Mouse (Mus musculus): ENCODE measurements around the gene Bcat2. TPM values are rescaled to one million over a fixed set of nuclear protein-coding genes. Genes with fewer than 3 reads are reported as not detected.

Bcat2 gene
- total and polyA plus RNA-seq, 2 experiments = 14.7 to 54.5 TPM

GRCm38 (mm10) chr7:45585923-45586322 is 16.0 kb downstream of the Bcat2 start:
- peaks cover 8% of the 10 kb centered on the region; the same call in 1 of the 2 replicates for H3K36me3 ChIP-seq (ENCODE audit: control insufficient read depth, insufficient read depth, low read length)
- no peak overlapping the region for H3K4me3 ChIP-seq (ENCODE audit: insufficient read depth, low read depth, low read length)
- H3K4me1 ChIP-seq (ENCODE audit: control insufficient read depth, insufficient read depth, low read length) = no peaks in the 10 kb centered on the region
- H3K27ac ChIP-seq (replicated peaks; ENCODE audit: insufficient read depth, low read depth, low read length) = no peak overlapping the region
- H3K27me3 ChIP-seq (ENCODE audit: control insufficient read depth, insufficient read depth, low read length) = no peaks in the 10 kb centered on the region
- DNase-seq (ENCODE audit: extremely low read depth, low read depth, low spot score) = no peak
- no peak for TF ChIP-seq CTCF (IDR thresholded peaks at IDR 0.05; ENCODE audit: low read depth, low read length)
- TF ChIP-seq POLR2A (IDR thresholded peaks at IDR 0.05; ENCODE audit: extremely low read depth, insufficient read depth, low read length) = no peak
- no peak overlapping the region for H3K9ac ChIP-seq (ENCODE audit: low read depth, low read length)
- H3K79me2 ChIP-seq (ENCODE audit: control insufficient read depth, insufficient read depth, low read length) = no peaks in the 10 kb centered on the region
- WGBS = 96% methylated on average over 6 of the region's 6 CpGs

GRCm38 (mm10) chr7:45587631-45588592 is 18.0 kb downstream of the Bcat2 start:
- DNase-seq (ENCODE audit: extremely low read depth, low read depth, low spot score) = no peak
- H3K27ac ChIP-seq (replicated peaks; ENCODE audit: insufficient read depth, low read depth, low read length) = no peak overlapping the region

GRCm38 (mm10) chr7:45589173-45589572 is 19.2 kb downstream of the Bcat2 start:
- no peak overlapping the region for H3K9ac ChIP-seq (ENCODE audit: low read depth, low read length)
- peaks cover 2% of the 10 kb centered on the region; the same call in 1 of the 2 replicates for H3K36me3 ChIP-seq (ENCODE audit: control insufficient read depth, insufficient read depth, low read length)
- WGBS = 10% methylated on average over 19 of the region's 19 CpGs
- peak; percentile 96 for DNase-seq (ENCODE audit: extremely low read depth, low read depth, low spot score)
- TF ChIP-seq POLR2A (IDR thresholded peaks at IDR 0.05; ENCODE audit: extremely low read depth, insufficient read depth, low read length) = no peak
- peak; percentile 92 for TF ChIP-seq CTCF (IDR thresholded peaks at IDR 0.05; ENCODE audit: low read depth, low read length)
- H3K4me3 ChIP-seq (ENCODE audit: insufficient read depth, low read depth, low read length) = no peak overlapping the region
- no peak overlapping the region for H3K27ac ChIP-seq (replicated peaks; ENCODE audit: insufficient read depth, low read depth, low read length)
- no peaks in the 10 kb centered on the region for H3K27me3 ChIP-seq (ENCODE audit: control insufficient read depth, insufficient read depth, low read length)
- no peaks in the 10 kb centered on the region for H3K79me2 ChIP-seq (ENCODE audit: control insufficient read depth, insufficient read depth, low read length)
- H3K4me1 ChIP-seq (ENCODE audit: control insufficient read depth, insufficient read depth, low read length) = no peaks in the 10 kb centered on the region; the same call in 1 of the 2 replicates

More at GRCm38 (mm10) chr7:45587631-45588592, 18.0 kb downstream of the Bcat2 start:
- Histone ChIP-seq H3K4me1 (ENCODE audit: control insufficient read depth, insufficient read depth, low read length) (no peaks in the 10 kb centered on the region; the same call in 1 of the 2 replicates), H3K27me3 (ENCODE audit: control insufficient read depth, insufficient read depth, low read length) (no peaks in the 10 kb centered on the region), H3K9ac (ENCODE audit: low read depth, low read length) (no peak overlapping the region), H3K79me2 (ENCODE audit: control insufficient read depth, insufficient read depth, low read length) (no peaks in the 10 kb centered on the region), H3K36me3 (ENCODE audit: control insufficient read depth, insufficient read depth, low read length) (peaks cover 2% of the 10 kb centered on the region; the same call in 1 of the 2 replicates), H3K4me3 (ENCODE audit: insufficient read depth, low read depth, low read length) (no peak overlapping the region)
- WGBS = 96% methylated on average over 23 of the region's 23 CpGs
- TF ChIP-seq CTCF (IDR thresholded peaks at IDR 0.05; ENCODE audit: low read depth, low read length) (no peak), POLR2A (IDR thresholded peaks at IDR 0.05; ENCODE audit: extremely low read depth, insufficient read depth, low read length) (no peak)

GRCm38 (mm10) chr7:45589898-45590297 is 19.9 kb downstream of the Bcat2 start:
- no peak overlapping the region for H3K27ac ChIP-seq (replicated peaks; ENCODE audit: insufficient read depth, low read depth, low read length)
- no peak for DNase-seq (ENCODE audit: extremely low read depth, low read depth, low spot score)
- H3K4me3 ChIP-seq (ENCODE audit: insufficient read depth, low read depth, low read length) = no peak overlapping the region
- 96% methylated on average over 5 of the region's 5 CpGs for WGBS
- TF ChIP-seq CTCF (IDR thresholded peaks at IDR 0.05; ENCODE audit: low read depth, low read length) = no peak
- no peak for TF ChIP-seq POLR2A (IDR thresholded peaks at IDR 0.05; ENCODE audit: extremely low read depth, insufficient read depth, low read length)
- no peaks in the 10 kb centered on the region; the same call in 1 of the 2 replicates for H3K4me1 ChIP-seq (ENCODE audit: control insufficient read depth, insufficient read depth, low read length)
- H3K36me3 ChIP-seq (ENCODE audit: control insufficient read depth, insufficient read depth, low read length) = peaks cover 2% of the 10 kb centered on the region; the same call in 1 of the 2 replicates
- no peaks in the 10 kb centered on the region for H3K27me3 ChIP-seq (ENCODE audit: control insufficient read depth, insufficient read depth, low read length)
- H3K79me2 ChIP-seq (ENCODE audit: control insufficient read depth, insufficient read depth, low read length) = no peaks in the 10 kb centered on the region
- no peak overlapping the region for H3K9ac ChIP-seq (ENCODE audit: low read depth, low read length)

- WGBS = 44% methylated on average over 3 of the region's 3 CpGs
- no peaks in the 10 kb centered on the region for H3K79me2 ChIP-seq (ENCODE audit: control insufficient read depth, insufficient read depth, low read length)
Observed at GRCm38 (mm10) chr7:45590874-45591273, 20.9 kb downstream of the Bcat2 start.

More at GRCm38 (mm10) chr7:45590874-45591273, 20.9 kb downstream of the Bcat2 start:
- no peaks in the 10 kb centered on the region; the same call in 1 of the 2 replicates for H3K4me1 ChIP-seq (ENCODE audit: control insufficient read depth, insufficient read depth, low read length)
- no peak overlapping the region for H3K9ac ChIP-seq (ENCODE audit: low read depth, low read length)
- no peak for DNase-seq (ENCODE audit: extremely low read depth, low read depth, low spot score)
- H3K27me3 ChIP-seq (ENCODE audit: control insufficient read depth, insufficient read depth, low read length) = no peaks in the 10 kb centered on the region
- H3K27ac ChIP-seq (replicated peaks; ENCODE audit: insufficient read depth, low read depth, low read length) = no peak overlapping the region
- H3K4me3 ChIP-seq (ENCODE audit: insufficient read depth, low read depth, low read length) = no peak overlapping the region
- no peaks in the 10 kb centered on the region; the same call in 1 of the 2 replicates for H3K36me3 ChIP-seq (ENCODE audit: control insufficient read depth, insufficient read depth, low read length)
- TF ChIP-seq CTCF (IDR thresholded peaks at IDR 0.05; ENCODE audit: low read depth, low read length) (no peak), POLR2A (IDR thresholded peaks at IDR 0.05; ENCODE audit: extremely low read depth, insufficient read depth, low read length) (no peak)

Data from liver, adult 2 months (tissue).